Mouse (Mus musculus) spleen, embryonic (tissue): Measurements from ENCODE around the gene Clec12a.

ENCODE experiments used
- CTCF ChIA-PET: fragments of 350-600 bp; sonication (Branson Sonifier 250); formaldehyde crosslinking; loops from one replicate; lab custom pipeline; 2022; lab: Charles Lee

Clec12a gene

DNA sequence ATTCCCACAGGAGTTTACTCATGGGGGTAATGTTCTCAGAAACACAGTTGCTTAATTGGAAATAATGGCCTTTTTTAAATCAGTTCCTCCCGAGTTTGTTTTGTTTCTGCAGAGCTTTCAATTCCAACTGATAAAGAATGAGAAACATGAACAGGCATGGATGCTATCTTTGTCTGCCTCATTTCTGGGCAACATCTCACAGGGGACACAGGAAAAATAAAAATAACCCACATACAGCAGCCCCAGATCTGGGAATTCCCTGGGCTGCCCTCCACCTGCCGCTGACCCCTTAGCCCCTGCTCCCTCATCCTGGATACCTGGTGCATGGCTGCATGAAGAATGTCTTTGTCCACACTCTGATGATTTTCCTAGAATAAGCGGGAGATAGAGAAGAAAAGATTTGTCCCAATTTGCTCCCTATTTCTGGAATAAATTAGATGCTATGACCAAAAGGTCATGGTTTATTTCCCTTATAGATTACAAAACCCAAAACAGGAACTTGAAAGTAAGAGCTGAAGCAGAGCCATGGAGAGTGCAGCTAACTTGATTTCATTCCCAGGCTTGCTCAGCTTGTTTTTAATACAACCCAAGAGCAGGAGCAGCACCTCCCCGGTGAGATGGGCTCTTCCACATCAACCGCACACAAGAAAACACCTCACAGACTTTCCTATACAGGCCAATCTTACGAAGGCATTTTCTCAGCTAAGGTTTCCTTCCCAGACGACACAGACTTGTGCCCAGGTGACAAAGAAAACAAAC, 27.1 kb downstream of the Clec12a start:
- CTCF ChIA-PET: no interaction called here

DNA sequence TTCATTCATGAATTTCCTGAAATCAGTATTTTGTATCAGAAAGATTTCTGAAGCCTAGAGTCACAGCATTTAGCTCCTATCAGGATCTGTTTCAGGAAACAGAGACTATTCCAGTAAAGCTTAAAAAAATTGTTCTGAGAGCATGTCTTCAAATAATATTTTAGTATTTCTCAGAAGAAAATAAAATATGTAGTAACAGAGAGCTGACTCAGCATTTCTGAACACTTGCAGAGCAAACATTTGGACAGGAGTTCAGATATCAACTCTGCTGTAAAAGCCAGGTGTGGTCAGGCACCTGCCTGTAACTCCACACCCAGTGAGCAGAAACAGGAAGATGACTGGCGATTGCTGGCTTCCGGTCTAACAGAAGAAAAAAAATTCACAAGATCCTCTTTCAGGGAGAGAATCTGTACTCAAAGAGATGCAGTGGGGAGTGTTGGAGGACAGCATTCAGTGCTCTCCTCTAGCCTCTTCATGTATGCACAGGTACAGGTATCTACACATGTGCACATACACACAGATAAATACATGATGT, 32.5 kb downstream of the Clec12a start:
- CTCF ChIA-PET: no interaction called here

DNA sequence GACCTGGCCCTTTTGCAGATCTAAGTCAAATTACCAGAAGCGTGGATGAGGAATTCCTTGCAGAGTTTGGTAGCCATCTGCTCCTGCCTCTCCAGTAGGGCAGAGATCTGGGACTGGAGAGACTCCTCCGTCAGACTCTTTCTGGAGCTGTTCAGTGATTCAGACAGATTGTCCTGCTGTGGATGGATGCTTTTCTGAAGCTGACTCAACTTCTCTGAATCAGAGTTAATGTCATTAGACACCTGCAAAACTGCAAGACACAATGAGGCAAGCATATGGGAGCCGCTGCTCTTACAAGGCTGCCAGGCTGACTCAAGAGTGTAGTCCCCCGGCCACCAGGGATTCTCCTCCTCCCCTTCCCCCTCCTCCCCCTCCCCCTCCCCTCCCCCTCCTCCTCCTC, 38.0 kb downstream of the Clec12a start:
- CTCF ChIA-PET: no interaction called here

DNA sequence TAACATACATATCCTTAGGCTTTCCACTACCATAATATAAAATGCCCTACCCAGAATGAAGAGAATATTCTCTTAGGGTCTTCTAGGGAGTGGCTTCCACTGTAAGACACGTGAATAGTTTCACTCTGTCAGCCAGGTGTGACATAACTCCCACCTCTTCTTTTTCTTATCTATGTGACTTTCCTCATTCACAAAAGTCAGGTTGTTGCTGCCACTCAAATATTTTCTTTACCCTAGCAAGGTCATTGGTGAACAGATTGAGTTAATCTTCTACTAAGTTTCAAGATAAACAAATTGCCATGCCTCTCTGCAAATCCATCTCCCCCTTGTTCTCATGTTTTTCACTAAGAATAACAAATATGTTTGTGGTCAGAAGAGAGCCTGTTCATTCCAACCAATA, 39.2 kb downstream of the Clec12a start:
- CTCF ChIA-PET: no interaction called here

DNA sequence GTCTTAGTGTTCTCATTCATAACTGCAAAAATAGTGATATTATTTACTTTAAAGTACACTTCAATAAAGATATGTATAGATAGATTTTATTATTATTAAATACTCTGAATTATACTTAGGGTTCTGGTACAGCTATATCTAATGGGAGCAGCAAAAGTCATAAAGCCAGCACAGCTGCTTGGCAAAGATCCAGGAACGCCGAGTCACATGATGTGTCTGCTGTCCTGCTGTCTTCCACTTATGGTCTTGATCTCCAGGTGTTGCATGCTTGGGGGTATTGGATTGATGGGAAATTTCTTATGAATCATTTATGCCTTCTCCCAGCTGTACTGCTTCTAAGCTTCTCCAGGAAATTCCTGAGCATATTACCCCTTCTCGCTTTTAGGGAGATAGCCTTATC, 41.0 kb downstream of the Clec12a start:
- CTCF ChIA-PET: no interaction called here

DNA sequence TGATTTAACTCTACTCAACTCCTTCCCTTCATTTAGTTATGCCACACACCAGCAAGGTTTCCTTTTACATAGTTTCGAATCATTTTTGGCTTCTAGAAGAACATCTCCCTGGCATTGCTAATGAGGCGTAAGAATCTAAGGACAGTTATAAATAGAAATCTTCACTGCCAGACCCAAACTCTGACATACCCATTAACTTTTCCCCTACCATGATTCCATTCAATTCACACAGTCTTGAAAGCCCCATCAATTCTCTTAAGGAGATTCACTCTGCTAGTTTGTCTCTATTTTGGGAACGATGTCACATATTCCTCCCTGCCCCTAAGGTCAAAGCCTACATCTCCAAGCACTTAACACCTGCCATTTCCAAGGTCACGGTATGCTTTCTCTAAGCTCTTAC, 42.5 kb downstream of the Clec12a start:
- CTCF ChIA-PET: no interaction called here

DNA sequence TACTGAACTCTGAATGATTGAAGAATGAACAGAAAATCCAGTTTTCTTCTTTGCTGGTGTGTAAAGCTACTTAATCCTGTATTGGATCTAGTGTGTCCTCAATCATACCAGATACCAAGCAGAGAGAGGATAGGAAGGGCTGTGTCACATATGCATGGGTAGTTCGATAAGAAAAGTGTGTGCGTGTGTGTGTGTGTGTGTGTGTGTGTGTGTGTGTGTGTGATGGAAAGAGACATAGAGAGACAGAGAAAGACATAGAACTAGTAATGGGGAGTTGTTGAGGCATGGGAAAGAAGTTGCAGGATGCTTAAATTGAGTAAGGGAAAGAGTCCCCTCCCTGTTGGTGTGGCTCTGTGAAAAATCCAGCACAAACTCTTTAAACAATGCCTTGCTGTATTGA, 43.3 kb downstream of the Clec12a start, which contains the start of gene Clec12b:
TSS of gene Clec12b (minus strand) at position 101 of the 400 bp plus-strand sequence.
- CTCF ChIA-PET: interaction anchor here (0.7 kb wide), 1 partner anchor 440 kb away, joined by 14 read pairs; no protein-coding TSS in a partner anchor

DNA sequence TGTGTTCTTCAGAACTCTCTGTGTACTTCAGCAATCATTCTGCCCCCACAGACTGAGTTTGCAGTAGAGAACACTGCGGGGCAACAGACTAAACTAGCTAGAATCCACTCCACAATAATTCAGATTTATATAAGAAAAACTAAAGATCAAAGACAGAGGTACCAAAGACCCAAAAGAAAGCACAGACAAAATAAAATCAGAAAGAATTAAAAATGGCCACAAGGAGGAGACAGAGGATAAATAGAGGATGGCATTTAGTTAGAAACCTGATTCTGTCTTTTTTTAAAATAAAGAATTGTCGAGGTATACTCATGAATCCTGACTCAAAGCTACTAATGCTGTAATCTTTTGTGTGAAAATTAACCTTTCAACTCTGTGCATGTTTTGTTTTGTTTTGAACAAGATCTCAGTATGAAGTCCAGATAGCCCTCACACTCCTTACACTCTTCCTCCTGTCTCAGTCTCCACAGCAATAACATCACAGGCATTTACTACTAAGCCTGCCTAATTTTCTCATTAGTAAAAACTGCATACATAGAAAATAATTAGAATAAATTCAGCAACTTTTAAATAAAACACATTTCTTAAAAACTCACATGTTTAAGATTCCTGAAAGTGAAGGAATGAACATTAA, 50.7 kb downstream of the Clec12a start:
- CTCF ChIA-PET: interaction anchor here (0.6 to 0.9 kb wide), 2 partner anchors 124 to 133 kb away, joined by 3 to 4 read pairs; no protein-coding TSS in a partner anchor

DNA sequence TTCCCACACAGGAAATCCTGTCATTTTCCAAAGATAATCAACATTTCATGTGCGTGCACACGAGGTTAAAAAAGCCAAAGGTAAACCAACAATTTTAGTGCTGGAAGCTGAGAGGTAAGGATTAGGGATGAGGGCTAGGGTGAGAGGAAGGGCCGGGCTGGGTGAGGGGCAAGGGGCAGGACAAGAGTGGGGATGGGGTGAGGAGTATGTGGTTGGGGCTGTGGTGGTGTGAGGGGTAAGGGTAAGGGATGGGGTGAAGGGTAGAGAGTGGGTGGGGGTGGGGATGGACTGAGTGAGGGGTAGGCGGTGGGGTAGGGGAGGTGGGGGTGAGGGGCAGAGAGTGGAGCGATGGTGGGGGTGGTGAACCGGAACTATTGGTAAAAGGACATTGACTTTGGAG, 51.2 kb downstream of the Clec12a start:
- CTCF ChIA-PET: no interaction called here

DNA sequence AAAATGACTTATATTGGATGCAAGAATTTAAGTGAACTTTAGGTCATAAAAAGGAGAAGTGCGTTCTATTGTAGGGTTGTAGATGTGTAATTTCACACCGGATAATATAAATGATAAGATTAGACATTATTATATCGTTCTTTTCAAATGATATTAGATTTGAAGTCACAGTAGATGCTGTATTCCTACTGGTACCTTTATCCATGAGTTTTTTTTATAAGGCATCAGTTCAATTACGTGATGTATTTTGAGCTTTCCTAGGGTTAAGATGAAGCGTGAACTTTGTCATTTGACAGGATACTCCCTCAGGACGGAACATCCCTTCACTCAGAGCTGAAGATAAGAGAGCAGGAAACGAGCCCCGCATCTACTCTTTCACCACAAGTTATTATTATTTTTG, 54.5 kb downstream of the Clec12a start, which contains the start of gene Clec1b:
TSS of gene Clec1b (plus strand) at position 301 of the 400 bp plus-strand sequence.
- CTCF ChIA-PET: no interaction called here

DNA sequence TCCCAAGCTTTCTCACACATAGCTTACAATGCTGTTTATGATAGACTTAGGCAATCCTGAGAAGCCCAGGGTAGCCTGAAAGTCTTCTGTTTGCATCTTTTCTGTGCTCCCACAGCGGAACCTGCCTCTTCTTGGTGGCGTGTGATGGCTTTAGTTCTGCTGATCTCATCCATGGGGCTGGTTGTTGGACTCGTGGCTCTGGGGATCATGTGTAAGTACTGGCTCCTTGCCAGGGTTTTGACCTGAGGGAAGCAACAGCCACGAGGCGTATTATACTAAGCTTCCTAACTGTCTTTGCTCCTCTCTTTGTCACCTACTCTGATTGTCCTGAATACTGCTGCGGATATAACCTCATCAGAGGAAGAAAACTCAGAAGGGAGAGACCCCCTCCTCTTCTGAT, 57.5 kb downstream of the Clec12a start:
- CTCF ChIA-PET: no interaction called here

DNA sequence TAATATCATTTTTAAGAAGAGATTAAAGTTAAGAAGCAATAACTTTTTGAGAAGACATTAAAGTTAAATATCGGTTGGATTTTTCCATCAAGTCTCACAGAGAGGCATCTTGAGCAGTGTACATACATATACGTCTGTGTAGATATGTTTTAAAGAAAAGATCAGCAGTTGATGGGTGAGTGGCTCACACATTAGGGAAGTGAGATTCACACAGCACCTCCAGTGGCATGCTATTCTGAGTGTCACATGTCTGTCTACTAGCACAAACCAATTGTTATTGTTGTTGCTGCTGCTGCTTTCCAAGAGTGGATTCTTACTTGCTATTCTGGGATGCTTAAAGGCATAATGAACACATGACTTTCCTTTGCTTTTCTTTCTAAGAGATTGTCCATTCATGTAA, 59.9 kb downstream of the Clec12a start:
- CTCF ChIA-PET: no interaction called here

DNA sequence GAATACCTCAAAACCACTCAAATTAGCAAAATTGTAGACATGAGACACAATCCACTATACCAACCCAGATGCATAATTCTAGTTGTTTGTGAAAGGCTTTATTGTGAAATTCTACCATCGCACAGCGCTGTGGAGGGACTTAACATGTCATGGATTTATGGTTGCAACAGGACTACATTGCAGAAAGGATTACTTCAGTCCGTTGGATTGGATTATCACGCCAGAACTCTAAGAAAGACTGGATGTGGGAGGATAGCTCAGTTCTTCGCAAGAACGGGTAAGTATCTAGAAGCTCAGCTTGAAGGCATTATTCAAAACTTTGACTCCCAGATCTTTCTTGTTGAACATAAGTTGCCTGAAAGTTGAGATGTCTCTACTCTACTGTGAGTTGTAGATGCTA, 60.9 kb downstream of the Clec12a start:
- CTCF ChIA-PET: interaction anchor here (0.7 kb wide), 1 partner anchor 394 kb away, joined by 4 read pairs; no protein-coding TSS in a partner anchor

DNA sequence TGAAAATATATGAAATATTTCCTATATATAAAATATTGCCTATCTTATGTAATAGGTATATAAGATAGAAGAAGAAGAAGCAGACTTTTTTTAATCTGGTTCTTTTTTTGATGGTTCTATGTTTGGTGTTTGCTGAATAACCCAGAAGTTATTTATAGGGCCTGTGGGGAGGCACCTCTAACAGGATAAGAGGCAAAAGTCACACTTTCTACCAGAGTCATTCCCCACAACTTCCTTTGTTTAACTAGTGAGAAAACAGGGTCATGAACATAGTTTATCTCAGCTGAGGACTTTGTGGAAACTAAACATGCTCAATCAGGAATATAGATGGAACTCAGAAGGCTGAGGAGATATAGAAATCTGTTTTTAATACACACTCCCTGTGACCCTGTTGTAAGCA, 63.5 kb downstream of the Clec12a start:
- CTCF ChIA-PET: no interaction called here

DNA sequence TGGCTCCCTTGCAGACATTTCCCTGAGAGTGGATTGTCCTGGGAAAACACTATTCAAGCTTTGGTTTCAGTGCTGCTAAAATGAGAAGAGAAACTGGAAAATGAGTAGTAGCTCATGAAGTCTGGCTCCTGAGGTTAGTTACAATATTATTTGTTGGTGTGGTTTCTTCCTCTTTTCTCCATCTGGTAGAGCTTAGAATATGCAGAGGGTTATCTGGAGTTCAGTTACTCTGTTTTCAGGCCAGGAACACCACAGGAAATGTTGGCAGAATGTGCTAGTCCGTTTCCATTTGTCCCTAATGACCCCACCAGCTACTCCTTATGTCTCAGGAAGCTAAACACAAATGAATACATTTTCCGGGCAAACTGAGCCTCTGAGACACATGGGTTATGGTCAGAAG, 64.8 kb downstream of the Clec12a start:
- CTCF ChIA-PET: interaction anchor here (0.5 kb wide), 1 partner anchor 25 kb away, joined by 3 read pairs; no protein-coding TSS in a partner anchor

DNA sequence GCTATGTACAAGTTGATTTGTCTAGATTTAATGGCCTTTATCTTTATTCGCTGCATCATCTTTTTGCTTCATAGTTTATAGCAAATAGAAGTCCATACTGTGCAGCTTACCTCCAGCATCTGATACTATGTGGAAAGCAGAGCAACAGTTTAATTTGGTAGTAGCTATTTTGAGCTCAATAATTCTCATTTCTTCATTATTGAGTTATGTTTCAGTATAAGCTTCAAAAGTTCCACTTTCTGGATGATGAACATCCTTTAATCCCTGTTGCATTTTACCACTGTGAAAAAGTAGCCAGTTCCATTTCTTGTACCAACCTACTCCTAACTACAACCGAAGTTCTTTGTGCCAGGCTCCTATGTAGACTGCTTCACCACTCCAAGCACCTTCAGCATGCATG, 66.1 kb downstream of the Clec12a start, which contains the start of gene Clec9a:
TSS of gene Clec9a (plus strand) at position 301 of the 400 bp plus-strand sequence.
- CTCF ChIA-PET: interaction anchor here (0.5 kb wide), 1 partner anchor 165 kb away, joined by 15 read pairs; no protein-coding TSS in a partner anchor

DNA sequence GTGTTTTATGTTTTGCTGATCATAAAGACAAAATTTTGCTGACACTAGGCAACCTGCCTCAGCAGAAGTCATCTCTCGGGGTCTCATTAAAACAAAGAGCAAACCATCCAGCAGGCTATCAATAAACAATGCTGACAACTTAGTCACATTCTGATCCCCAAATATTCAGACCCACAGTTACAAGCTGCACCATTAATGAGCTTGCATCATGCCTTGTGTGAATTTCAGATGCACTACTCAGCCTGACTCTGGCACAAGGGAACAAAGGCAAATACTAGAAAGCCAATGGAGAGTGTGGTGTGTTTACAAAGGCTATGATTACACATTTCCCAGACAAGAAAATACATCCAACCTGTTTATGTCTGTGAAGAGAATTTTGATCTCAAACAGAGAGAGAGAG, 71.7 kb downstream of the Clec12a start:
- CTCF ChIA-PET: no interaction called here
